In genomic region chr17:34849722-34850516, GRCm38 (mm10) we compare ENCODE assay signal across 8 mouse cellular contexts. TPM values are rescaled to one million over a fixed set of nuclear protein-coding genes. Genes with fewer than 3 reads are reported as not detected.
DNase-seq lines count a peak whose midpoint lies in the region; ATAC-seq and TF ChIP-seq lines count a peak whose summit lies in the region.

TSS of gene Skiv2l (minus strand) at chr17:34850210.
TSS of gene Nelfe (plus strand) at chr17:34850391.

- 0 out of 2 replicates have a peak, but pooled peaks have one; percentile 11 for TF ChIP-seq EP300 in ES-Bruce4 (IDR thresholded peaks at IDR 0.05; ENCODE audit: insufficient read depth, low read depth, low read length)
- peak; percentile 73; the same call in 1 of the 2 replicates for TF ChIP-seq EP300 in liver, postnatal 0 days (IDR thresholded peaks at IDR 0.05; ENCODE audit: low read depth)

- H3K36me3 ChIP-seq in ES-Bruce4 (ENCODE audit: control insufficient read depth, insufficient read depth, low read length, poor library complexity, severe bottlenecking), result peaks cover 10% of the 10 kb centered on the region
- peaks cover 61% of the 10 kb centered on the region for H3K36me3 ChIP-seq in forebrain, embryonic 13.5 days (ENCODE audit: poor library complexity, severe bottlenecking)
- peaks cover 46% of the 10 kb centered on the region for H3K36me3 ChIP-seq in liver, postnatal 0 days (replicated peaks; ENCODE audit: insufficient read depth, low read length)
- H3K36me3 ChIP-seq in neural tube, embryonic 14.5 days (ENCODE audit: control insufficient read depth, insufficient read depth, low read length), result peaks cover 40% of the 10 kb centered on the region

- H3K4me3 ChIP-seq in ES-Bruce4 (ENCODE audit: low read depth, low read length), result peak within 1 kb of the TSS; percentile 92
- peak within 1 kb of the TSS; percentile 81 for H3K4me3 ChIP-seq in forebrain, embryonic 13.5 days
- H3K4me3 ChIP-seq in liver, postnatal 0 days (ENCODE audit: low read depth, low read length), result peak within 1 kb of the TSS; percentile 72
- peak within 1 kb of the TSS; percentile 95 for H3K4me3 ChIP-seq in neural tube, embryonic 14.5 days (ENCODE audit: low read depth, low read length)

- no peak within 1 kb of the TSS for H3K27ac ChIP-seq in ES-Bruce4 (ENCODE audit: insufficient read depth, low read length)
- peak within 1 kb of the TSS; percentile 6; the same call in 1 of the 2 replicates for H3K27ac ChIP-seq in forebrain, embryonic 13.5 days
- H3K27ac ChIP-seq in liver, postnatal 0 days (ENCODE audit: low read depth), result peak within 1 kb of the TSS; percentile 69
- H3K27ac ChIP-seq in neural tube, embryonic 14.5 days (ENCODE audit: low read depth, low read length), result peak within 1 kb of the TSS; percentile 48; the same call in 1 of the 2 replicates

- no peak for TF ChIP-seq CTCF in ES-Bruce4 (IDR thresholded peaks at IDR 0.05; ENCODE audit: low read depth, low read length)
- TF ChIP-seq CTCF in liver, postnatal 0 days (IDR thresholded peaks at IDR 0.05; ENCODE audit: low read depth), result 0 out of 2 replicates have a peak, but pooled peaks have one; percentile 9

- ATAC-seq in cerebellum, adult (ENCODE audit: insufficient number of reproducible peaks, low FRiP score, low TSS enrichment), result peak; percentile 87
- peak; percentile 98 for ATAC-seq in forebrain, embryonic 13.5 days
- peak; percentile 97 for ATAC-seq in liver, postnatal 0 days
- ATAC-seq in neural tube, embryonic 14.5 days (ENCODE audit: low read depth), result peak; percentile 97

- DNase-seq in heart, postnatal 10 days, result peak; percentile 98
- peak; percentile 80 for DNase-seq in large intestine, adult 2 months (ENCODE audit: low read depth, low spot score)
- DNase-seq in liver, postnatal 0 days, result peak; percentile 99
- peak; percentile 99 for DNase-seq in testis, postnatal 10 days (ENCODE audit: low spot score)

- no peaks in the 10 kb centered on the region for H3K4me1 ChIP-seq in ES-Bruce4 (ENCODE audit: control insufficient read depth, insufficient read depth, low read length)
- peaks cover 23% of the 10 kb centered on the region for H3K4me1 ChIP-seq in forebrain, embryonic 13.5 days
- H3K4me1 ChIP-seq in liver, postnatal 0 days (ENCODE audit: insufficient read depth), result peaks cover 13% of the 10 kb centered on the region
- H3K4me1 ChIP-seq in neural tube, embryonic 14.5 days (ENCODE audit: control insufficient read depth, insufficient read depth, low read length), result peaks cover 18% of the 10 kb centered on the region

- intact Hi-C loops in heart, postnatal 10 days (cut with DNase I), result loop anchor here (10.0 kb wide), 1 partner anchor 385 kb away; the partner anchor contains the start of genes Atp6v1g2 and Nfkbil1

- peak within 1 kb of the TSS; percentile 84 for H3K9ac ChIP-seq in ES-Bruce4 (ENCODE audit: low read depth, poor library complexity, severe bottlenecking)
- H3K9ac ChIP-seq in forebrain, embryonic 13.5 days, result peak within 1 kb of the TSS; percentile 85
- H3K9ac ChIP-seq in liver, postnatal 0 days (replicated peaks), result peak within 1 kb of the TSS; percentile 74
- H3K9ac ChIP-seq in neural tube, embryonic 14.5 days (replicated peaks; ENCODE audit: low read depth, low read length), result peak within 1 kb of the TSS; percentile 86

- no peaks in the 10 kb centered on the region for H3K27me3 ChIP-seq in ES-Bruce4 (ENCODE audit: control insufficient read depth, insufficient read depth, low read length, poor library complexity, severe bottlenecking)
- no peaks in the 10 kb centered on the region for H3K27me3 ChIP-seq in forebrain, embryonic 13.5 days
- H3K27me3 ChIP-seq in liver, postnatal 0 days (ENCODE audit: insufficient read depth, low read length), result no peaks in the 10 kb centered on the region
- H3K27me3 ChIP-seq in neural tube, embryonic 14.5 days (ENCODE audit: control insufficient read depth, insufficient read depth, low read length), result no peaks in the 10 kb centered on the region

- peak; percentile 22 for TF ChIP-seq POLR2A in ES-Bruce4 (IDR thresholded peaks at IDR 0.05; ENCODE audit: insufficient read depth, low read length)

- under 1% methylated on average over 54 of the region's 65 CpGs for WGBS in forebrain, embryonic 13.5 days
- WGBS in large intestine, adult 2 months, result under 1% methylated on average over 62 of the region's 65 CpGs
- 1% methylated on average over 63 of the region's 65 CpGs for WGBS in liver, postnatal 0 days (ENCODE audit: insufficient replicate concordance)
- WGBS in neural tube, embryonic 14.5 days, result under 1% methylated on average over 63 of the region's 65 CpGs

- no peaks in the 10 kb centered on the region for H3K9me3 ChIP-seq in ES-Bruce4 (replicated peaks; ENCODE audit: control insufficient read depth, insufficient read depth, low read length, poor library complexity, severe bottlenecking)
- no peaks in the 10 kb centered on the region for H3K9me3 ChIP-seq in forebrain, embryonic 13.5 days (replicated peaks)
- H3K9me3 ChIP-seq in liver, postnatal 0 days (ENCODE audit: low read length), result no peaks in the 10 kb centered on the region
- H3K9me3 ChIP-seq in neural tube, embryonic 14.5 days (ENCODE audit: control insufficient read depth, low read length), result no peaks in the 10 kb centered on the region

- H3K4me2 ChIP-seq in forebrain, embryonic 13.5 days, result peak within 1 kb of the TSS; percentile 96
- peak within 1 kb of the TSS; percentile 91 for H3K4me2 ChIP-seq in liver, postnatal 0 days (ENCODE audit: low read depth, low read length)
- H3K4me2 ChIP-seq in neural tube, embryonic 14.5 days (ENCODE audit: low read depth, low read length), result peak within 1 kb of the TSS; percentile 96

RNA-seq across cellular contexts. Expression of gene Skiv2l, which starts in this region (rescaled TPM):
- polyA plus RNA-seq in ES-Bruce4 (2011; ENCODE audit: insufficient read depth, insufficient read length, low read depth, missing spikeins), result 12.7 and 13.1 TPM in 2 replicates
- polyA plus RNA-seq in forebrain, embryonic 13.5 days (2015; fragmentation: Nextera tagmentation; extraction: Ambion mirVana), result 50.1 and 57.9 TPM in 2 replicates
- 10 to 100 TPM; 27.6 to 29.3 TPM for total RNA-seq in heart, postnatal 10 days (2021)
- 61.1 and 89.6 TPM in 2 replicates for polyA plus RNA-seq in large intestine, adult 2 months (2012; rRNA removed)
- 14.1 and 15.4 TPM in 2 replicates for polyA plus RNA-seq in liver, postnatal 0 days (2015; fragmentation: Nextera tagmentation; extraction: Ambion mirVana)
- 46.2 and 57.7 TPM in 2 replicates for polyA plus RNA-seq in neural tube, embryonic 14.5 days (2014; fragmentation: Nextera tagmentation; extraction: Ambion mirVana)

RNA-seq across cellular contexts. Expression of gene Nelfe, which starts in this region (rescaled TPM):
- 53.0 and 63.6 TPM in 2 replicates for polyA plus RNA-seq in ES-Bruce4 (2011; ENCODE audit: insufficient read depth, insufficient read length, low read depth, missing spikeins)
- polyA plus RNA-seq in forebrain, embryonic 13.5 days (2015; fragmentation: Nextera tagmentation; extraction: Ambion mirVana), result 106 and 109 TPM in 2 replicates
- 10 to 100 TPM; 21.0 to 21.3 TPM for total RNA-seq in heart, postnatal 10 days (2021)
- polyA plus RNA-seq in large intestine, adult 2 months (2012; rRNA removed), result 31.2 and 33.8 TPM in 2 replicates
- 26.1 and 26.5 TPM in 2 replicates for polyA plus RNA-seq in liver, postnatal 0 days (2015; fragmentation: Nextera tagmentation; extraction: Ambion mirVana)
- polyA plus RNA-seq in neural tube, embryonic 14.5 days (2014; fragmentation: Nextera tagmentation; extraction: Ambion mirVana), result 78.3 and 78.9 TPM in 2 replicates
